Mouse (Mus musculus) lung, postnatal 0 days (tissue): ENCODE data around the gene Nup62.

ENCODE experiments used
- CTCF ChIP-seq: IDR thresholded peaks from 2 replicates; pipeline ENCODE4 v1.5.1; 2016; ENCODE audit warnings: antibody characterized with exemption, mild to moderate bottlenecking
- EP300 ChIP-seq: IDR thresholded peaks from 2 replicates; pipeline ENCODE4 v1.6.1; 2016; ENCODE audit warnings: antibody characterized with exemption, mild to moderate bottlenecking, control low read depth

DNA sequence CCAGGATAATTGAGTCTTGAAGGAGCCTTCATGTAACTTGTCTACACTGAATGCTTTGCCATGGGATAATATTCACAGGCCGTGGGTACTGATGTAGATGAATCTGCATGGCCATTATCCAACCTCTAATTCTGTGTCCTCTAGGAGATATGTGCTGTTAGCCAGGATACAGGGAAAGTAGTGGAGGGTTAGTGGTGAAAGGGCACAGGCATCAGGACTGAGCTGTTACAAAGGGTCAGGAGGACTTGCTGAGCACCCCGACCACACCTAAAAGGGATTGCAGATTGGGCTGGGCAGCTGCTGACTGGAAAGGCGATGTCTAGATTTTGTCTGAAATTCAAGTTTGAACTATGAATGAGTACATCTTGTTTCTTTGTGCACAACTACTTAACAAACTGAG is 4.6 kb downstream of the Nup62 start:
- no peak for TF ChIP-seq CTCF
- TF ChIP-seq EP300, result no peak
